Mouse (Mus musculus) liver, embryonic 14.5 days (tissue): ENCODE results near the gene Cbll1. TPM values are rescaled to one million over a fixed set of nuclear protein-coding genes. Genes with fewer than 3 reads are reported as not detected.

ENCODE experiments used
- ATAC-seq: fragments of 200-750 bp; cut with Nextera tagmentation; 2 replicates; pipeline ENCODE4 v1.8.0; 2017; ENCODE audit warnings: moderate number of reproducible peaks, mild to moderate bottlenecking, moderate library complexity; ENCODE audit not compliant: insufficient read depth
- DNase-seq, 3 experiments: peaks; one replicate each; pipeline ENCODE4 v3.0.0-alpha.2; 2012 to 2013; ENCODE audit warnings: low read depth in 3 of 3, low spot score in 3 of 3
- H3K27ac ChIP-seq: fragments of 300-500 bp; sonication (generic); 2 replicates; pipeline ENCODE4 v1.5.1; 2014; ENCODE audit warnings: moderate library complexity, mild to moderate bottlenecking, control low read depth, inconsistent platforms
- H3K27me3 ChIP-seq: fragments of 300-500 bp; sonication (generic); 2 replicates; pipeline ENCODE4 v1.6.1; 2014; ENCODE audit warnings: mild to moderate bottlenecking, low read length, moderate library complexity; ENCODE audit not compliant: control insufficient read depth, insufficient read depth
- H3K36me3 ChIP-seq: fragments of 300-500 bp; sonication (generic); replicated peaks from 2 replicates; pipeline ENCODE4 v1.6.1; 2014; ENCODE audit warnings: low read depth; ENCODE audit not compliant: control insufficient read depth, insufficient read depth
- H3K4me1 ChIP-seq, 2 experiments: fragments of 200-500 bp in 1 of 2; fragments of 300-500 bp in 1 of 2; sonication (generic) in 1 of 2; replicated peaks; 2 replicates each; pipeline ENCODE4 v1.6.1; 2012 to 2014; ENCODE audit warnings: antibody characterized with exemption in 1 of 2, inconsistent platforms in 1 of 2, low read length in 1 of 2; ENCODE audit not compliant: control insufficient read depth in 2 of 2, insufficient read depth in 2 of 2
- H3K4me2 ChIP-seq: fragments of 300-500 bp; sonication (generic); 2 replicates; pipeline ENCODE4 v1.6.1; 2014; ENCODE audit warnings: low read depth, mild to moderate bottlenecking, control low read depth, moderate library complexity
- H3K4me3 ChIP-seq, 2 experiments: fragments of 200-500 bp in 1 of 2; fragments of 300-500 bp in 1 of 2; sonication (generic) in 1 of 2; 2 replicates each; pipeline ENCODE4 v1.5.1; 2012 to 2014; ENCODE audit warnings: low read depth in 2 of 2, low read length in 2 of 2, mild to moderate bottlenecking in 2 of 2, control low read depth in 1 of 2, inconsistent platforms in 1 of 2, moderate library complexity in 1 of 2; ENCODE audit not compliant: insufficient read depth in 1 of 2
- H3K9ac ChIP-seq: fragments of 300-500 bp; sonication (generic); replicated peaks from 2 replicates; pipeline ENCODE4 v1.6.1; 2014; ENCODE audit warnings: mild to moderate bottlenecking, control low read depth, moderate library complexity
- H3K9me3 ChIP-seq: fragments of 300-500 bp; sonication (generic); 2 replicates; pipeline ENCODE4 v1.6.1; 2016; ENCODE audit warnings: low read length, mixed read lengths; ENCODE audit not compliant: control insufficient read depth
- CTCF ChIP-seq: IDR thresholded peaks from 2 replicates; pipeline ENCODE4 v1.5.1; 2016; ENCODE audit warnings: antibody characterized with exemption, low read depth, control low read depth
- EP300 ChIP-seq: IDR thresholded peaks from 2 replicates; pipeline ENCODE4 v1.6.1; 2016; ENCODE audit warnings: antibody characterized with exemption, low read depth
- WGBS: fragments of 180-500 bp; shearing (Covaris S2); extraction: QIAGEN DNeasy Blood & Tissue Kit; methylation state at CpG from one replicate; pipeline ENCODE4 v1.1.7; 2014; ENCODE audit not compliant: insufficient replicate concordance; 5-methylcytosine and 5-hydroxymethylcytosine counted together
- polyA plus RNA-seq, 2 experiments: library from polyadenylated mRNA; depleted of rRNA in 1 of 2; stranded (reverse) in 1 of 2; unstranded in 1 of 2; fragments of >200 nt; fragmentation: Nextera tagmentation in 1 of 2; extraction: Ambion mirVana in 1 of 2; gene quantifications; 2 replicates each; pipeline versions ENCODE4 v1.2.1 to v1.2.3; 2012 to 2014

Gene Cbll1
- polyA plus RNA-seq, 2 experiments: 2.7 to 7.0 TPM

DNA sequence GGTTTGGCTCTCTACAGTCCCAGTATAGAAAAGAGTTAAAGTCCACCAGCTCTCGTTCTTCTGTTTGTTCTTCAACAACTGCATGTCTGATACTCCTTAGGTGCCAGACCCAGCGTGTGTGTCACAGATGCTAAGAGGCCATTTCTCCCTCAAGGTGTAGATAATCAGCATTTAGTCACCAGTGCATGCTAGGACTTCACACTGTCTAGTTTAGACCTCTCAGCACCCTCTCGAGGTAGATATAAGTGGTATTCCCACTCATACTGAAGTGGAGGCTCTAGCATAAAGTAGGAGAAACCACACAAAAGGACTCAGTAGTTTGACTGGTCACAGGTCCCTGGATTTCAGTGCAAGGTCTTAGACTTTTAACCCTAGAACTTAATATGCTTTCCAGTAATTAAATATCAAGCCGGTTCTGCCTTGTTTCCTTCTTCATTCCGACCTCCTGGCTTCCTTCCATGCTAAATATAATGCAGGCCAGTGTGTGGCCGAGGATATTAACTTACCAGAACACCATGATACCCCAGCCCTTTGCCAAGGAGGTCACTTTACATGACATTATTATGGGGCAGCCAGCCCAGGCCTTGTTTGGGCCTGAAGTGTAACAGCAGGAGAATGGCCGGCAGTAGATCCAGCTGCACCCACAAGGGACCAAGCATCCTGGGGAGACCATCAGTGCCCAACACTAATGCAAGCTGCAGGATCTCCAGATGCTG is 38.3 kb upstream of the Cbll1 start:
- H3K27me3 ChIP-seq: no peaks in the 10 kb centered on the region
- no peak overlapping the region for H3K4me3 ChIP-seq
- H3K4me1 ChIP-seq: no peaks in the 10 kb centered on the region
- ATAC-seq: no peak
- 52% methylated on average over 7 of the region's 7 CpGs for WGBS
- H3K9ac ChIP-seq: no peak overlapping the region
- H3K4me2 ChIP-seq: no peak overlapping the region
- DNase-seq: no peak
- H3K9me3 ChIP-seq: no peaks in the 10 kb centered on the region
- H3K36me3 ChIP-seq: no peaks in the 10 kb centered on the region
- no peak overlapping the region for H3K27ac ChIP-seq
- no peak for TF ChIP-seq EP300
- TF ChIP-seq CTCF: no peak

- Histone ChIP-seq H3K27me3 (no peaks in the 10 kb centered on the region), H3K4me1 (no peaks in the 10 kb centered on the region), H3K27ac (no peak overlapping the region), H3K4me3 (no peak overlapping the region), H3K9me3 (no peaks in the 10 kb centered on the region), H3K36me3 (no peaks in the 10 kb centered on the region), H3K4me2 (no peak overlapping the region), H3K9ac (no peak overlapping the region)
- 61% methylated on average over 11 of the region's 11 CpGs for WGBS
- DNase-seq (no peak), ATAC-seq (no peak)
- TF ChIP-seq CTCF (no peak), EP300 (no peak)
Measured at GRCm38 (mm10) chr12:31534060-31534843, 34.8 kb upstream of the Cbll1 start.

DNA sequence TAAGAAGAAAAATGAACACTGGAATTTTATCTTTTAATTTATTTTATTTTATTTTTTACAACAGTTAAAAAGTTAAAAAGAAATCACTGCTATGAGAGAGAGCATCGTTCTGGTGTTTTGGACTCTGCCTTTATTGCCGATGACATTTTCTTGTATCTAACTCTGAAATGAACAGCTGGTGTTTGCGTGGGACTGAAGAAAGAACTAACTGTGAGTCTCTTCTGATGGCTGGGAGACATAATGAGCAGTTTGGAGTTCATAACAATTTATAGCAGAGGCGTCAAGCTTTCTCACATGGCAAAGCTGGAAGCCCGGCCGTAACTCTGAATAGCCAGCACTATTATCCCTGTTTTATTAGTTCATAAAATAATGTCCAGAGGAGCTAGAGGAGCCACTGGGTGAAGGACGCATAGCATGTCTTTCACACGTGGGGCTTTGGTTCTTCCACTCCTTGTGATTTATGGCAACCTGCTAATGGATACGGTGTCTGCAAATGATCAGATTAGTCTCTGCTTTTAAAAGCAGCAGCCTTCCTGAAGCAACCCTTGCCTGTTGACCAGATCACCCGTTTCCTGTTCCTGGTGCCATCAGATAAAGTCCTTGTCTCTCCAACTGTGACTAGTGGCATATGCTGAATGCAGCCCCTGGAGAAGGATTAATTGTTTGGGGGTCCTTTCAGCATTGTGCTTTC is 33.9 kb upstream of the Cbll1 start:
- TF ChIP-seq CTCF (no peak), EP300 (no peak)
- Histone ChIP-seq H3K9me3 (no peaks in the 10 kb centered on the region), H3K36me3 (no peaks in the 10 kb centered on the region), H3K4me1 (no peaks in the 10 kb centered on the region), H3K27me3 (no peaks in the 10 kb centered on the region), H3K27ac (no peak overlapping the region), H3K4me3 (no peak overlapping the region), H3K4me2 (no peak overlapping the region), H3K9ac (no peak overlapping the region)
- DNase-seq (no peak), ATAC-seq (no peak)
- WGBS: 41% methylated on average over 10 of the region's 10 CpGs

DNA sequence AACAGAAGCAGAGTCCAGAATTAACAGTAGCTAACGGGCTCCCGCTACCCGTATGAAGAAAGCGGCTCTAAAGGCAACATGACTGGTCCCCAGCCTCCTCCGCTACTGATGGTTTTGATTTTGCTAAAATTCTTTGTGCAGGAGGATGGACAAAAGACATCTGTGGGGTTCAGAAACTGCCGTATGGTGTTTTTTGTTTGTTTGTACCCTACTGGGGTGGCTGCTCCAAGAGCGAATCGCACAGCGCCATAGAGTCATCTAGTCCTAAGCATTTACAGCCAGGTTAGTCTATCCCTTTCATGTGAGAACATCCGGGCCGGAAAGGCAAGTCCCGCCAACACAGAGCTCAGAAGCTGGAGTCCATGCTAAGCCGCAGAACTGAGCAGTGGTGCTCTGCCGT is 32.6 kb upstream of the Cbll1 start:
- Histone ChIP-seq H3K4me2 (no peak overlapping the region), H3K36me3 (no peaks in the 10 kb centered on the region), H3K27ac (no peak overlapping the region), H3K9me3 (no peaks in the 10 kb centered on the region), H3K27me3 (no peaks in the 10 kb centered on the region), H3K4me1 (no peaks in the 10 kb centered on the region), H3K9ac (no peak overlapping the region), H3K4me3 (no peak overlapping the region)
- no peak for ATAC-seq
- DNase-seq: no peak
- TF ChIP-seq CTCF (no peak), EP300 (no peak)
- 70% methylated on average over 14 of the region's 14 CpGs for WGBS

DNA sequence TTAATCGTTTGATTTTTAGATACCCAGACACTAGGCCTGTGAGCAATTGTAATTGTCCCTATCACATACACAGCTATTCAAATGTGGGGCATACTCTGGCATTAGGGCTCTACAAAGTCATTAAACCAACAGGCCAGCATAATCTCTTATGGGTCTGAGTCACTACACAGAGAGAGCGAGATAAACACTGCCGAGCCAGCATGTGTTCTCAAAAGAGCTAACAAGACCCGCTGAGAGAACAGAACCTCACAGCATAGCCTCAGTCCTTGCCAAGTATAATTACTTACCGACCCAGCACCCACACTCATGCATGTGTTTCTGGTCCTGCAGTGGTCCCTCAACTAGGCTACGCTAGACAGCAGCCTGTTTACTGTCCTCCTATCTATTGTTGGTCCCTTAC is 28.0 kb upstream of the Cbll1 start:
- Histone ChIP-seq H3K4me3 (no peak overlapping the region), H3K4me2 (no peak overlapping the region), H3K4me1 (no peaks in the 10 kb centered on the region), H3K27ac (no peak overlapping the region), H3K27me3 (no peaks in the 10 kb centered on the region), H3K9ac (no peak overlapping the region), H3K9me3 (no peaks in the 10 kb centered on the region), H3K36me3 (no peaks in the 10 kb centered on the region)
- DNase-seq (no peak), ATAC-seq (no peak)
- 54% methylated on average over 6 of the region's 6 CpGs for WGBS
- TF ChIP-seq CTCF: no peak
- no peak for TF ChIP-seq EP300
